Mouse (Mus musculus) monocyte, adult 5-6 weeks (primary cell): ENCODE measurements around the gene Gm20489. TPM values are rescaled to one million over a fixed set of nuclear protein-coding genes. Genes with fewer than 3 reads are reported as not detected.
A peak's percentile ranks its signal among the peaks of the same experiment; 100 is the strongest.

Source experiments
- ATAC-seq: fragments of 153-309, 156-312 bp; replicated peaks from 2 replicates; pipeline ENCODE4 v1.8.0; 2017; ENCODE audit warnings: mild to moderate bottlenecking; ENCODE audit not compliant: low TSS enrichment, insufficient number of reproducible peaks, severe bottlenecking, poor library complexity, low FRiP score
- total RNA-seq: library from RNA; stranded (forward); fragments of 200-1000, 200-491, 200-594 nt; gene quantifications from 3 replicates; pipeline ENCODE4 v1.2.3, GENCODE M21; 2017

Gm20489 gene
- total RNA-seq, 1 experiment from 2014 or later = not detected

DNA sequence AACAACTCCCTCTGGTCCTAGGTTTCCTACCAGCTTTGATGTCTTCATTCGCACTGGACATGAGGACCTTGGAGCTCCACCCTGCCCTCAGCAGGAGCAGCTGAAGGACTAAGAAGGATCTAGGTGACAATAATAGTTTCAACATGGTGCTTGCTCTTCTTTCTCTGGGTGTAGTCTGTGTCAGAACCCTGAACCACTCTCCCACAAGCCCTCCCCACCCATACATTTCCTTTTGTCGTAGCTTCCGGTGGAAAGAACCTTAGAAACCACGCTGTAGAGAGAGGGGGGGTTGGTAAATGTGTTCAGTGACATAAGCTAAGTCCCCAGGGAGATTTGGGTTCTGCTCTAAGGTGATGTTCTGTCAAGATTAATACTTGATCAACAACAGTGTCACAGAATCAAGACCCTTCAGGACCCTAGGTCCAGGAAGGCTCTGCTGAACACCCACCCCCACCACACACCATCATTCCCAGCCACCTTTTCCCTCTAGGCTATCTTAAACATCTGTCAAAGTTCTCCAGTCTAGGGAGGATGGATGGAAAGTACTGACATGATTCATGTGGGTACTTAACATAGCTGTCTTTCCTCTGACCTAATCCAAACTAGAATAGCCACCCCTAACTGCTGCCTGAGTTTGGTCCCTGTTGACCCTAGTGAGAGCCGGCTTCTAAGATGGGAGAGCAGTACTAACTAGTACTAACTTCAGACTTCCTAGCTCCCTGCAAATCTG is 633 bp downstream of the Gm20489 start, which contains the start of gene Il2rg:
TSS of gene Il2rg (minus strand) at position 231 of the 730 bp plus-strand sequence.
- peak; percentile 87 for ATAC-seq

DNA sequence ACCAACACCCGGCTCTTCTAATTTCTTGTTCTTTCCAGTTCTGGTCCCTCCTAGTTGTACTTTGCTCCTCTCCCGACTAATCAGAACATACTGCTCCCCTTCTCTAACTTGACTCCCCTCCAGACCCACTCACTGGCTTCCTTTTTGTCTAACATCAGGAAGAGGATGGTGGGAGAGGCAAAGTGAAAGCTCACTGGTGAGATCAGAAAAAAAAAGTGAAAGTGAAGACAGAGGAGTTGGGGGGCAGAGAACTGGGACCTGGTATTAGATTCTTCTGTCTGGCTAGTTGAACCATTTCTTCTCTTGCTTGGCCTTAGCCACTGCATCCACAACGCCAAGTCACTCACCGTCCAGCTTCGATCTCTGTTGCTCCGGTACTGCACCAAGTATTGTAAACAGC is 2.2 kb downstream of the Gm20489 start:
- no peak for ATAC-seq

DNA sequence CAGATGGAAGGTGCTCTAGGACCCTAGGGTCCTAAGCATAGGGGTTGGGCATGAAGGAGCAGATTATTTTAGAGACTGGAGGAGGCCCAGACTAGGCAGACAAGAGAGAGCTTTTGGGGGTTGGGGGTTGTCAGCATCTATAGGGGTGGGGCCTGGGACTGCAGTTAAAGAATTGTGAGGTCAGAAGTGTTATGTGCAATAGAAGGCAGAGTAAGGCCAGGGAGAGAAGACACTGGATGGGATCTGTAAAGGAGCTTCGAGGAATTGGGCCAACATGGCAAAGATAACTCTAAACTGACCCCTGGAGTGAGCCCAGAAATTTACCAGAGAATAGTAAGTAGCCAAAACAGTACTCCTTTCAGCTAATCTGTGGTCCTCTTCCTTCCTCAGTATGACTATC is 4.9 kb downstream of the Gm20489 start, which contains the start of gene Gm614:
TSS of gene Gm614 (minus strand) at position 101 of the 400 bp plus-strand sequence.
- no peak for ATAC-seq

DNA sequence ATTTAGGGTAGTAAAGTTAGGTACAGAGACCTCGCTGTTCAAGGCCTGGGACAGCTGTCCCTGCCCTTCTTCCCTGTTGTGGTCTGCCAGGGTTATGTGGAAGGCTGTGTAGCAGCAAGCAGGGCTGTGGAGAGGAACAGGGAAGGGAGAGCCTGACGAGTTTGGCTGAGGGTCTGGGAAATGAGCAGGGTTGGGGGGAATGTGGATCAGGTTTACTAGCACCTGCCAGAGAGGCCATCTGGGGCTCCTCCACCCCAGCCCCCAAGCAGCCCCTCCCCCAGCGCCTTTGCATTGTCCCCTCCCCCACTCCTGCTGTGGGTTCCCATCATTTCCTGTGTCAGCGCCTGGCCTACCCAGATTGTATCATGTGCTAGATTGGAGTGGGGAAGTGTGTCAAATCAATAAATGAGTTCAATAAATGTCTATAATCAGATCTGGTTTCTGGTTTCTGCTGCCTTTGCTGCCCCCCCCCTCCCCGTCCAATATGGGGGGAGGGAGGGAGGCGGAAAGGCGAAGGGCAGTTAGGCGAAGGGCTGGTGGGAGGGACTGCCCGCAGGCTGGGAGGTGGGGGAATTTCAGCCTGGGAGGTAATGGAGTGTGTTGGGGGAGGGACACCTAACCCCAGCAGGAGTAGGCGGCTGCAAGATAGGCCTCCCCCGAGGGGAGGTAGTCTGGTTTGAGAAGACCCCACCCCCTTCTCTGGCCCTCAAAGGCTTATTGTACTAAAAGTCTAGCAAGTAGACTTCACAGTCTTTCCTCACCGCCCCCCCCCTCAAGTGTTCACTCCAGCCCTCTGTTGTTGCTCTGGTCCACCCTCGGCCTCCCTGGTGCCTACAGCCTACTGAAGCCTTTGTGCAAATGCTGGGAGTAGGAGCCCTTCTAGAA is 8.1 kb downstream of the Gm20489 start:
- no peak for ATAC-seq

DNA sequence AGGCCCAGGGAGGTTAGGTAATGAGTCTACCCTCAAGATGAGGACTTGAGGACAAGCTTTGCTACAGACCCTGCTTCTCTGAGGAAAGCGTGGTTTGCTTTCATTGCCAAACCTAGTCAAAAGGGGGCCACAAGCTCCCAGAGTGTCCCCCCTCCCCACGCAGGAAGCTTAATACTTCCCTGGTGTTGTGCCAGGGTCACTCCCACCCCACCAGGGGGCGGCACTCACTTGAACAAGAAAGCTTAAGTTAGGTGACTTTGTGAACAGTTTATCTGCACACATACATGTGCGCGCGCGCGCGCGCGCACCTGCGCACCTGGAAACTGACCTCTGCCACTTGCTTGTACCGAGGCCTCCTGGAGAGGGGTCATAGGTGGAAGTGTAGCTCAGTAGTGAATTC is 12.2 kb downstream of the Gm20489 start:
- no peak for ATAC-seq

DNA sequence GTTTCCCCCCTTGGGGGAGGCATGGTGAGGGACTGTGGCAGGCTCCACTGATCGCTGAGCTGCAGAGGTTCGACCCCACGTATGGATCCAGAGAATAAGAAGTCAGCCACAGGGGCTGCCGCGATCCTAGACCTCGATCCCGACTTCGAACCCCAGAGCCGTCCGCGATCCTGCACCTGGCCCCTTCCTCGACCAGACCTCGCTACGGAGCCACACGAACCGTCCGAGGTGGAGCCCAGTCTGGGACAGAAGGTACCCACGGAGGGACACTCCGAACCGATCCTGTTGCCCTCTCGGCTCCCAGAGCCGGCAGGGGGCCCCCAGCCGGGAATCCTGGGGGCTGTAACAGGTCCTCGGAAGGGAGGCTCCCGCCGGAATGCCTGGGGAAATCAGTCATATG is 14.1 kb downstream of the Gm20489 start:
- no peak for ATAC-seq

DNA sequence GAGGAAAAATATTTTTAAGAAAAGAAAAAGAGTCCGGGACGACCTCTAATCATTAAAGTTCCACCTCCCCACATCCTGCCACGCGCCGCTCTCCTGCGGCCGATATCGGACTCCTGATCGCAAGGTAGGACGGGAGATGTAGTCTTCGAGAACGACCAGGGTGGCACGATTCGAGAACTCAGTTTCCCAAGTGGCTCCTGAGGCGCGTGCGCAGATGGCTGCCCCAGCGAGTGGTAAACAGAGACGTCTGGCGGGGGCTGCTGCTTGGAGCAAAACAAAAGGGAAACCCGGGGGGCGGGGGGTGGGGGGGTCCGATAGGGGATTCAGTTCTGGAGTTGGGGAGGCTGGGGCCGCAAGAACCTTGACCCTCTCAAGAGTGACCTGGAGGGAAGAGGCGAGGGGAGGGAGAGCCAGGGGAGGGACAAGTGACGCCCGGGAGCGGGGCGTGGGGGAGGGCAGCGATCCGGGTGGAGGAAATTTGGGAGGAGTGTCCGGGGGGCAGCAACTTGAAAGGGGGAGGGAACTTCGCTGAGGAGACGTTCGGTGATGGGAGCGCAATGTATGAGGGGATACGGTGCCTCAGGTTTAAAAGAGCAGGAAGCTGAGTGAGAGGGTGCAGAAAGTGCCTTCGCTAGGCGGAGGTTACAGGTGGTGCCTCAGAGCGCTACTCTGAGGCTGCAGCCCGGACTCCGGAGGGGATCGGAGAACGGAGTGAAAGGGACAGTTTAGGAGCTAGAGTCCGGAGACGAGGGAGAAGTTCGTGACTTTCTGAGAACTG is 14.7 kb downstream of the Gm20489 start, which contains the start of gene Foxo4:
TSS of gene Foxo4 (plus strand) at position 577 of the 778 bp plus-strand sequence.
- ATAC-seq = peak; percentile 94

DNA sequence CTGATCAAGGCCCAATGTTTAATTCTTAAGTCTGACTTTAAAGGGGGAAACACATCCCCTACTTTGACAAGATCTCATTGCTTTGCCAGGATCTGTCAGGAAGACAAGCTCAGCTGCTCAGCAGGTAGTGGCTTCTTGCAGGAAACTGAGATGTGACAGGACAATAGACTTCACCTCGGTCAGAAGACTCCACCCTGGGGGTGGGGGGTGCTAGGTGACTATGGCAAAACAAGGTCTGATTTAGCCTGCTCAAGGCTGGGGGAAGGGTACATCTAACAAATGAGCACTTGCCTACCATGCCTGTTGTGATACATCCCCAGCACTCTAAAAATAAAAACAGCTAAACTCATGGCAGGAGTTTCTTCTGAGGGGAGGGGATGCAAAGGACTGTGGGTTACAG is 23.8 kb downstream of the Gm20489 start:
- no peak for ATAC-seq

DNA sequence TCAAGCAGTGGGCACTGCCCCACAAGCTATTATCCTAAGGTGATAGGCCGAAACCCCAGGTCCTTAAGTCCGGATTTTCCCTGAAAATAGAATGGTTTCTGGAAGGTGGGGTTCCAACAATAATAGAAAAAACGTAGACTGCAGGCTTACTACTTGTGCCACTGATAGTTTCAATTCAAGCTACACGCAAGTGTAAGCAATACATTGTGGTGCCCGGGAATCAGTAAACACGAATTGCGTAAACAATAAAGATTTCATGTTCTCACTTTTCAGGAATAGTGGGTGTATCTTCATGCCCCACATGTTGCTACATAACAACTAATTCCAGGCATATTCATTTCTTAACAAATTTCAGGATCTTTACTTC is 46.0 kb downstream of the Gm20489 start:
- no peak for ATAC-seq

DNA sequence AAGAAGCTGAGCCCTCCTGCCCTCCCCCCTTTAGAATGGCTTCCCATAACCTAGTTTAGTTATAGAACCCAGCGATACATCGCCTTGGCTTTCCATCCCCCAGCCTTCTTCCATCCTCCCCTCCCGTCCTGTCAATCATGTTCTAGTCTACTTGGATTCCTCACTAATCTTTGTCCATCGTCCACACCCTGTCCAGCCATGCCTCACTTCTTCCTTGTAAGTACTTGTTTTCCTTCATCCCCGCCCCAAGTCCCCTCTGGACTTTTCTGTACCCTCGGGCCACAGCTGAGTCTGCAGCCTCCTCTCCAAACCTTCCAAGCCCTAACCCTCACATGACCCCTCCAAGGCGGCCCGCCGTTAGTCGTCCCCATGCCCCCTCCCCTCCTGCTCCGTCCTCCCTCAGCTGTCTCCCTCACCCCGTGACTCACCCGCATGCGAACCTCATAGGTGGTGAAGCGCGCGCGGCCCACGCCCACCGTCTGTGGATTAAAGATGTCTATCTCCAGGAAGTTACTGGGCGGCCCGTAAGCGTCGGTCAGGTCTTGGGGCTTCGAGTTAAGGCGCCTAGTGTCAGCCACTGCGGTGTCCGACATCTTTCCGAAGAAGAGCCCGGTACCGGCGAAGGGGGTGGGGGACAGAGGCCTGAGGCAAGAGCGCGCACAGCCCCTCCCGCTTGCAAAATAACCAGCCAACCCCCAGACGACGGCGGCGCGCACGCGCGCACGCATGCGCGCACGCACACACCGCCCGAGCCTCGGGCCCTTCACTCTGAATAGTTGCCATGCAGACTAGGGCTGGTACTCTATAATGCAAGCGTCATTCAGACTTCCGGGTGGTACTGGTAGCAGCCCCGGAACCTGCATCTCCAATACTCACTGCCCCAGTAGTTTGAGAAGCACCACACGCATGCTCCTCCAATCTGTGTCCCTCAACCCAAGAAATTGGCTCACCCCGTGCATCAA is 46.7 kb downstream of the Gm20489 start, which contains the start of gene Snx12:
TSS of gene Snx12 (minus strand) at position 730 of the 962 bp plus-strand sequence.
- ATAC-seq = peak; percentile 100

Other genes starting within 250 kb of the Gm20489 start
- 0.21 TPM in 1 of 3 replicates, not detected in the others for gene Tex11, start 209.4 kb downstream of the Gm20489 start, total RNA-seq
- gene Slc7a3, start 183.0 kb downstream of the Gm20489 start, total RNA-seq = not detected in 3 replicates
- gene Snx12, start 46.5 kb downstream of the Gm20489 start, total RNA-seq = 47.5 to 52.9 TPM (median 49.3 TPM) in 3 replicates
- gene Foxo4, start 14.5 kb downstream of the Gm20489 start, total RNA-seq = 14.0 to 20.8 TPM (median 14.5 TPM) in 3 replicates
- gene Gm614, start 5.0 kb downstream of the Gm20489 start, total RNA-seq = 10.8 to 15.8 TPM (median 13.4 TPM) in 3 replicates
- 206 to 400 TPM (median 270 TPM) in 3 replicates for gene Il2rg, start 768 bp downstream of the Gm20489 start, total RNA-seq
- 42.5 to 73.8 TPM (median 57.7 TPM) in 3 replicates for gene Med12, start 5.0 kb upstream of the Gm20489 start, total RNA-seq
- 1.2 TPM in 1 of 3 replicates, not detected in the others for gene Nlgn3, start 30.1 kb upstream of the Gm20489 start, total RNA-seq
- not detected in 3 replicates for gene Gjb1, start 107.4 kb upstream of the Gm20489 start, total RNA-seq
- 11.0 to 35.3 TPM (median 11.1 TPM) in 3 replicates for gene Zmym3, start 151.8 kb upstream of the Gm20489 start, total RNA-seq
- 308 to 348 TPM (median 324 TPM) in 3 replicates for gene Nono, start 160.3 kb upstream of the Gm20489 start, total RNA-seq
- 0.64 to 2.6 TPM in 2 of 3 replicates, not detected in the other for gene Itgb1bp2, start 180.1 kb upstream of the Gm20489 start, total RNA-seq